In the genomic region with DNA sequence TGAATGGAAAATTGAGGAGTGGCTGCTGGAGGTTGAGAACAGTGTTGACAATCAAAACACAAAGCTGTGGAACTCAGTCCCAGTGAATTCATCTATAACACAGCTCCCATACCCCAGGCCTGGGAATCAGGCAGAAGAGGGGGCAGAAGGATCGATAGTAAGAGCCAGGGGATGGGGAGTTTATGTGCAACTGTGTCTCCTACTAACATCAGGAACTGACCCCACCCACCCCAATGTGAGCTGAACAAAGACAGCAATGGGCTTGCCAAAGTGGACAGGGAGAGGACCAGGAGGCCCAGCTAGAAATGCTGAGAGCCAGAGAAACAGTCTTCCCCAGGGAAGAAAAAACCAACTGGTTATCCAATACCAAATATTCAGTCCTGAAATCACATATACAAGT, we compare ENCODE assay signal across 14 mouse cellular contexts.
"Had no signal": no experiment of that assay in that cellular context is flagged by ENCODE, and none has a peak within 500 bp of the region (broad histone marks: within the 10 kb centered on the region; RNA-seq: fewer than 3 reads in every experiment).

No protein-coding gene starts in this region.

- DNase-seq: kidney, adult 2 months; kidney, postnatal 4 days; liver; liver, embryonic 13.5 days; liver, postnatal 0 days; thymus, postnatal 4 days had no signal

- H3K4me1 ChIP-seq: midbrain, embryonic 15.5 days had no signal

- H3K9ac ChIP-seq: intestine, embryonic 15.5 days; limb, embryonic 12.5 days; liver, embryonic 13.5 days; liver, postnatal 0 days; lung, embryonic 15.5 days; midbrain, embryonic 15.5 days; neural tube, embryonic 12.5 days had no signal

- H3K36me3 ChIP-seq: intestine, embryonic 15.5 days; limb, embryonic 12.5 days; liver, embryonic 13.5 days; lung, embryonic 15.5 days; midbrain, embryonic 15.5 days; neural tube, embryonic 12.5 days had no signal

- H3K27ac ChIP-seq: intestine, embryonic 15.5 days; liver, embryonic 13.5 days; lung, embryonic 15.5 days; midbrain, embryonic 15.5 days; neural tube, embryonic 12.5 days; stomach, postnatal 0 days had no signal

- H3K4me2 ChIP-seq: intestine, embryonic 15.5 days; limb, embryonic 12.5 days; liver, embryonic 13.5 days; lung, embryonic 15.5 days; midbrain, embryonic 11.5 days; midbrain, embryonic 15.5 days; neural tube, embryonic 12.5 days had no signal

- H3K27me3 ChIP-seq: intestine, embryonic 15.5 days; limb, embryonic 12.5 days; liver, embryonic 13.5 days; lung, embryonic 15.5 days; megakaryocyte, embryonic 14.5 days; midbrain, embryonic 15.5 days; neural tube, embryonic 12.5 days had no signal

- H3K9me3 ChIP-seq: intestine, embryonic 15.5 days; limb, embryonic 12.5 days; liver, embryonic 13.5 days; lung, embryonic 15.5 days; megakaryocyte, embryonic 14.5 days; midbrain, embryonic 15.5 days; neural tube, embryonic 12.5 days had no signal

- H3K4me3 ChIP-seq: intestine, embryonic 15.5 days; limb, embryonic 12.5 days; liver, embryonic 13.5 days; lung, embryonic 15.5 days; megakaryocyte, embryonic 14.5 days; midbrain, embryonic 15.5 days; neural tube, embryonic 12.5 days had no signal

- ATAC-seq: intestine, embryonic 15.5 days; midbrain, embryonic 15.5 days had no signal
